Mouse (Mus musculus) ZHBTc4 (cell line): ENCODE measurements around the gene Glt1d1.
A peak's percentile ranks its signal among the peaks of the same experiment; 100 is the strongest.

Source experiments
- DNase-seq: peaks from one replicate; pipeline ENCODE4 v3.0.0-alpha.2; 2011; ENCODE audit warnings: low read depth, low spot score

Glt1d1 gene

GRCm38 (mm10) chr5:127631671-127632070 is 391 bp upstream of the Glt1d1 start:
- no peak for DNase-seq

DNA sequence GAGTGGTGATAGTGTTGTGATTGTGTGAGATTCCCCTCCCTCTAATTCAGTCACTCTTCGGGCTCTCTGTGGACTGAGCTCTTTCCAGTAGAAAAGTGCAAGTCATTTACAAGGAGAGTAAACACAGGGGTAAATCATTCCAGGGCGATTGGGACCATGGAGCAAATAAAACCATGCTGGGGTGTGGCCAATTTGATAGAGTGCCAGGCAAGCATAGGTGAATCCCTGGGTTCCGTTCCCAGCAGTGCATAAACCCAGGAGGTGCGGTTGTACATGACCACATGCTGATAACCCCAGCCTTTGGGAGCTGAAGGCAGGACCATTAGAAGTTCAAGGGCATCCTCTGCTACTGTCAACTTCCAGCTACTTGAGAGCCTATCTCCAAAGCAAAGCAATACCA is 1.1 kb downstream of the Glt1d1 start:
- DNase-seq = no peak

DNA sequence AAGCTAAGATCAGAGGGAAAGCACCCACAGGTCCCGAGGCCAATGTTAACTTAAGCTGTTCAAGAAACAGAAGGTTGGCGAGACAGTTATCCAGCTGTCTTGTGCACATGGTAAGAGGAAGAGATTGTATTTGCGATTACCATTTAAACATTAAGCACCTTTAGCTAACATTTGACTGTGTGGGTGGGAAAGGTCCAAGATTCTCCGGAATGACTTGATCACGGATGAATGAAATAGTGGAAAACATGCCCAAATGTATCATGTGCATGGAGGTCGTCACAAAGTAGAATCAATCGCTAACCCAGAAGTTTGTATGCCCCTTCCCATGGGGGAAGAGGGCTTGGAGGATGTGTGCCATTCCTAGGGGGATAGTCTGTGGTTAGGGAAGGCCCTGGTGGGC is 1.6 kb downstream of the Glt1d1 start:
- no peak for DNase-seq

- DNase-seq = no peak
Observed at GRCm38 (mm10) chr5:127637622-127638021, 5.6 kb downstream of the Glt1d1 start.

- DNase-seq = no peak
Observed at GRCm38 (mm10) chr5:127638177-127638576, 6.1 kb downstream of the Glt1d1 start.

GRCm38 (mm10) chr5:127639067-127639605 is 7.1 kb downstream of the Glt1d1 start:
- DNase-seq = peak; percentile 82

DNA sequence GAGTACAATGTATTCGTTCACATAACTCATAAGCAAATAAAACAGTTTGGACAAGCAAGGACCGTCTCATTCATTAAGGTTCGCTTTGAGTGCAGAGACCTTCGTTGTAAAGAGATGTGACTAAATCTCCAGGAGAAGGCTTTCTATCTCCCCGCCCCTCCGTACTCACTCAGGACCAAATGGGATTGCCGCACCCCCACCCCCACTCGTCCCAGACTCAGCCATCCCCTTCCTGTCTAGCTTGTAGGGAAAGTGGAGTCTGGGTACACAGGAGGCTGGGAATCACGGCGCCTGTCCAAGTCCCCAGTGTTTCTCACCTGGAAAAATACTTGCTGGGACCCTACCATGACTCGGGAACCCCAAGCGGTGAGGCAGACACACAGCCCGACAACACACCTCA is 7.6 kb downstream of the Glt1d1 start:
- DNase-seq = peak; percentile 84

DNA sequence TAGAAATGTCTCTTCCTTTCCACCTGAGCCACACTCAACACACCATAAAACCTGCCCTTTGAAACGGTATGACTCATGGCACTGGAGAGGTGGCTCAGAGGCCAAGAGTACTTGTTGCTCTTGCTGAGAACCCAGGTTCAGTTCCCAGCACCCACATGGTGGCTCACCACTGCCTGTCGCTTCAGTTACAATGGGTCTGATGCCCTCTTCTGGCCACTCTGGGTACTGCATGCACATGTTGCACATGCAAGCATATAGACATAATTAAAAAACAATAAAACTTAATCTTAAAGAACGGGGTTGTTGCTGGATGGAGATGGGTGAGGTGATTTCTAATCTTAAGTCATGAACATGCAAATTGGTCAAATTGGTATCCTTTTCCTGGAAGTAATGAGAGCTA is 8.3 kb downstream of the Glt1d1 start:
- DNase-seq = peak; percentile 77

DNA sequence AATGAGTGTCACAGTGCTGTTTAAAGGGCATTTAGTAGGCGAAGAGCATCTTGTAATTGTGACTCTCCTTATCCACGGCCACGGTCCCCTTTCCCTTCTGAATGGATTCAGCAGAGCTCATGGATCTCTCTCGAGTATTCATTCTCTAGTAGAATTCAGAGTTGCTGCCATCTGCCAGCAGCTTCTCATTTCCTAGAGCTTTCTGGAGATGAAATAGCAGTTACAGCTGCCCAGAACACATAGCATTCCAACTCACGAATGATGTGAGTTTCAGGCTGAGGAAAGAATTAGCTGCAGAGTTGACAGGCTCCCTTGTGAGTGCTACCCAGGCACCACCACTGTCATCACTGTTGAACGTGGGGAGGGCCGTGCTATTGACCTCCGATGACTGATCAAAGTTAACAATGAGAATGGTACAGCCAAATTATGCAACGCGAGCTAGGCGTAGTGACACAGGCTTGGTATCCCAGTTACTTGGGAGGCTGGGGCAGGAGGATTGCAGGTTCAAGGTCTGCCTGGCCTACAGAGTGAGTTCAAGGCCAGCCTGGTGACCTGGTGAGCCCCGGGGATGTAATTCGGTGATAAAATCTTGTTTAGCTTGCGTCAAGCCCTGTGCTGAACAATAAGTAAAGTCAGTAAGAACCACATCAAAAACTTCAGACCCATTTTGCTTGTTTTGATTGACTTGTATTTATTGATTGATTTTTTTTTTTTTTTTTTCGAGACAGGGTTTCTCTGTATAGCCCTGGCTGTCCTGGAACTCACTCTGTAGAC is 9.3 kb downstream of the Glt1d1 start:
- no peak for DNase-seq

- DNase-seq = peak; percentile 75
Observed at GRCm38 (mm10) chr5:127648046-127648445, 16.0 kb downstream of the Glt1d1 start.

GRCm38 (mm10) chr5:127649077-127649476 is 17.0 kb downstream of the Glt1d1 start:
- DNase-seq = peak; percentile 81

GRCm38 (mm10) chr5:127658257-127658656 is 26.2 kb downstream of the Glt1d1 start:
- no peak for DNase-seq

- peak; percentile 79 for DNase-seq
Observed at GRCm38 (mm10) chr5:127659312-127659711, 27.2 kb downstream of the Glt1d1 start.

GRCm38 (mm10) chr5:127660267-127660666 is 28.2 kb downstream of the Glt1d1 start:
- peak; percentile 79 for DNase-seq

GRCm38 (mm10) chr5:127660979-127661378 is 28.9 kb downstream of the Glt1d1 start:
- DNase-seq = peak; percentile 71

DNA sequence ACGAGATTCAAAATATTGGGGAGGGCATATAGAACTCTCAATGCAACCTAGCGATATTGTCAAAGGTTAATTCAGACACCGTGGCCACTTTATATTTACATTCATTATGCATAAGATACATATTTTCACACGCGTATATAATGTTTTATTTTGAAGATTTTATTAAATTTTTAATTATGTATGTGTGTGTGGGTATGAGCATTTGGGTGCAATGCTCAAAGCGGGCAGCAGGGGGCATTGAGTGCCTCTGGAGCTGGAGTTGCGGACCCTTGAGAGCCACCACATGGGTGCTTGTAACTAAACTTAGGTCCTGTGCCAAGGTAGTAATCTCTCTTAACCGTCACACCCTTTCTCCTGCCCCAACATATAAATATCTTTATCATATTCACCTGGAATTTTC is 41.9 kb downstream of the Glt1d1 start:
- peak; percentile 42 for DNase-seq

DNA sequence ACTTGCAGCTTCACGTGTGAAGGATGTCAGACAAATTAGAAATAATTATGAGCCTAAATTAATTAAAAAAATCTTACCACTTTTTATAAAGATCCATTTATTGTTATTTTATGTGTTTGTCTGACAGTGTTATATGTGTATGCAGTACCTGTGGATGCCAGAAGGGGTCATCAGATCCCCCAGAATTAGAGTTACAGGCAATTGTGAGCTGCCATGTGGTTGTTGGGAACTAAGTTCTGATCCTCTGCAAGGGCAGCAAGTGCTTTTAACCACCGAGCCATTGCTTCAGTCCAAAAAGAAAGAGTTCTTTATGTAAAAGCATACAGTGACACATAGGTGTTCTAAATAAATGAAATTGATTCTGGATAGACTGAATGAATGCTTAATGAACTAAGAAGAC is 45.5 kb downstream of the Glt1d1 start:
- peak; percentile 60 for DNase-seq

DNA sequence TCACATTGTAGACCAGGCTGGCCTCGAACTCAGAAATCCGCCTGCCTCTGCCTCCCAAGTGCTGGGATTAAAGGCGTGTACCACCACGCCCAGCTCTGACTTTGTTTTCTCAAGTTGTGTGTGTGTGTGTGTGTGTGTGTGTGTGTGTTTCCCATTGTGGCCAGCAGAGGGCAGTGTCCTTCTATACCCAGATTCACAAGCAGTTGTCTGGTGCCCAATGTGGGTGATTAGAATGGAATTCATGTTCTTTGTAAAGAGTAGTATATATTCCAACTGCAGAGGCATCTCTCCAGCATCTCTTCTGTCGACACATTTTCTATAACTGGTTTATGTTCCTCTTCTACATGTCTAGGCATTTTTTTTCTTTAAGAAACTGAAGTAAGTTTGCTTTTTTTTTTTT is 46.4 kb downstream of the Glt1d1 start:
- peak; percentile 69 for DNase-seq

- DNase-seq = peak; percentile 96
Observed at GRCm38 (mm10) chr5:127688568-127689170, 56.6 kb downstream of the Glt1d1 start.

DNA sequence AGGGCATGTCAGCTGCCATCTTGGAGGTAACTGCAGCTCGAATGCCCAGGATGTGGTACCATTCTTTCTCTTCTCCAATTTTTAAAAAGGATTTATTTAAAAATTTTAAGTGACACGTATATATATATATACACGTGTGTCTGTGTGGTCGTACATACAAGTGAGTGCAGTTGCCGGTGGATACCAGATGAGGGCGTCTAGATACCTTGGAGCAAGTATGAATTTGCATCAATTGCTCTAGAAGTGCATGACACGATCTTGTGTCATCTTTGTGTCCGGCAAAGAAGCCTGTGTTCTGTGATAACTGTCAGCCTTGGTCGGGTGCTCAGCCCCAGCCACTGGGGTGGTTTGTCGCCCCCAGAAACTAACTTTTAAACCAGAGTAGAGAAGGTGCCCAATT is 59.0 kb downstream of the Glt1d1 start:
- peak; percentile 63 for DNase-seq

- peak; percentile 45 for DNase-seq
Observed at GRCm38 (mm10) chr5:127691581-127691980, 59.5 kb downstream of the Glt1d1 start.

GRCm38 (mm10) chr5:127695898-127696297 is 63.8 kb downstream of the Glt1d1 start:
- DNase-seq = peak; percentile 38

DNA sequence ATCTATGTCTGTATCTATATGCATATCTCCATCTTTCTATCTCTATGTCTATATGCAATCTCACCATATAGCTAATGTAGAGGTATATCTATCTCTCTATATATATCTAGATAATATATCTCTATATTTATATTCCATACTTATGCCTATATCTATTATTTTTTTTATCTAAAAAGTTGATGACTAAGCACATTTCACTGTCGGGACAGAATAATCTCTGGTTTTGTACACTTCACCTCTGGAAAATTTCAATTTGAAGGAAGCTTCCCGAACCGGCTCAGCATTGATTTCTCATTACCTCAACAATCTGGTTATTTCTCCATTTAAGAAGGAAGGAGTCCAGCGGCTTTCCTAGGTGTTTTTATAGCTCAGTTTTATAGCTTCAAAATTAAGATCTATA is 64.5 kb downstream of the Glt1d1 start:
- DNase-seq = no peak
